Mouse (Mus musculus) liver, adult 10 weeks (tissue): Measurements from ENCODE around the gene Pabpc1l. TPM values are rescaled to one million over a fixed set of nuclear protein-coding genes. Genes with fewer than 3 reads are reported as not detected.

Source experiments
- polyA plus RNA-seq: library from polyadenylated mRNA; stranded (reverse); fragments of 350-450 nt; fragmentation: Illumina TruSeq; extraction: RNeasy Lipid Tissue Mini Kit (QIAGEN cat#74804); gene quantifications from one replicate; pipeline ENCODE4 v1.2.3, GENCODE M21; 2014; ENCODE audit warnings: low read depth, low replicate concordance

Pabpc1l gene
- polyA plus RNA-seq, result not detected

GRCm38 (mm10) chr2:164025150-164025549 is at the start of gene Pabpc1l:
Gene Pabpc1l, plus strand, starts transcription at chr2:164025450.

GRCm38 (mm10) chr2:163994654-163994976 is 30.6 kb upstream of the Pabpc1l start, which contains the start of gene Ywhab:
Gene Ywhab, plus strand, starts transcription at chr2:163994960.

GRCm38 (mm10) chr2:164070142-164070764 is 45.0 kb downstream of the Pabpc1l start, which contains the start of gene Stk4:
Gene Stk4, plus strand, starts transcription at chr2:164070322.

GRCm38 (mm10) chr2:164070765-164071436 is 45.7 kb downstream of the Pabpc1l start, which contains the start of gene Tomm34:
Gene Tomm34, minus strand, starts transcription at chr2:164071169.

Other genes starting within 250 kb of the Pabpc1l start
- not detected for gene Ccn5, start 204.6 kb upstream of the Pabpc1l start, polyA plus RNA-seq
- not detected for gene Kcnk15, start 171.8 kb upstream of the Pabpc1l start, polyA plus RNA-seq
- gene Rims4, start 106.8 kb upstream of the Pabpc1l start, polyA plus RNA-seq, result not detected
- gene Ywhab, start 30.5 kb upstream of the Pabpc1l start, polyA plus RNA-seq, result 91.6 TPM
- gene Stk4, start 44.9 kb downstream of the Pabpc1l start, polyA plus RNA-seq, result 24.6 TPM
- 3.7 TPM for gene Tomm34, start 45.7 kb downstream of the Pabpc1l start, polyA plus RNA-seq
- not detected for gene Kcns1, start 145.7 kb downstream of the Pabpc1l start, polyA plus RNA-seq
- not detected for gene Wfdc5, start 157.3 kb downstream of the Pabpc1l start, polyA plus RNA-seq
- not detected for gene Wfdc12, start 165.2 kb downstream of the Pabpc1l start, polyA plus RNA-seq
- not detected for gene Wfdc15a, start 174.7 kb downstream of the Pabpc1l start, polyA plus RNA-seq
- not detected for gene Wfdc15b, start 196.2 kb downstream of the Pabpc1l start, polyA plus RNA-seq
- not detected for gene Svs2, start 213.0 kb downstream of the Pabpc1l start, polyA plus RNA-seq
- not detected for gene Svs3b, start 231.2 kb downstream of the Pabpc1l start, polyA plus RNA-seq